Mouse (Mus musculus) layer of hippocampus, postnatal 25 days (tissue): ENCODE data around the gene Wnt6. TPM values are rescaled to one million over a fixed set of nuclear protein-coding genes. Genes with fewer than 3 reads are reported as not detected.

Source experiments
- DNase-seq, 2 experiments: peaks; one replicate each; pipeline ENCODE4 v3.0.0; 2022; ENCODE audit warnings: mixed read lengths in 2 of 2, low spot score in 1 of 2; ENCODE audit errors: extremely low spot score in 1 of 2
- total RNA-seq, 2 experiments: library from RNA; stranded (reverse); gene quantifications; 2 replicates each; pipeline ENCODE4 v1.2.3; 2021

The Wnt6 gene
- total RNA-seq, 2 experiments from 2014 or later, result 0.37 TPM; not detected in 1

GRCm38 (mm10) chr1:74773136-74773535 is 1.4 kb downstream of the Wnt6 start:
- DNase-seq, result no peak

GRCm38 (mm10) chr1:74774062-74774461 is 2.4 kb downstream of the Wnt6 start:
- DNase-seq, result no peak

GRCm38 (mm10) chr1:74775816-74776215 is 4.1 kb downstream of the Wnt6 start:
- DNase-seq, result no peak

- no peak for DNase-seq
These were observed 7.3 kb downstream of the Wnt6 start for GRCm38 (mm10) chr1:74778934-74779486.

GRCm38 (mm10) chr1:74782045-74782444 is 10.4 kb downstream of the Wnt6 start:
- no peak for DNase-seq

- no peak for DNase-seq
These were observed 11.9 kb downstream of the Wnt6 start for GRCm38 (mm10) chr1:74783554-74783953.

GRCm38 (mm10) chr1:74784041-74784759 is 12.5 kb downstream of the Wnt6 start:
- peak; percentile 42 to 61 for DNase-seq

- DNase-seq, result peak; percentile 65 to 92
These were observed 16.2 kb downstream of the Wnt6 start for GRCm38 (mm10) chr1:74787846-74788245.

- no peak for DNase-seq
These were observed 17.0 kb downstream of the Wnt6 start for GRCm38 (mm10) chr1:74788603-74789176.

- no peak for DNase-seq
These were observed 18.4 kb downstream of the Wnt6 start for GRCm38 (mm10) chr1:74790095-74790494.

- DNase-seq, result no peak
These were observed 19.6 kb downstream of the Wnt6 start, which contains the start of gene Wnt10a for GRCm38 (mm10) chr1:74791249-74791648. Gene Wnt10a, plus strand, starts transcription at chr1:74791516.

GRCm38 (mm10) chr1:74792831-74793660 is 21.4 kb downstream of the Wnt6 start:
- DNase-seq, result no peak

- no peak for DNase-seq
These were observed 22.9 kb downstream of the Wnt6 start for GRCm38 (mm10) chr1:74794487-74795144.

- no peak for DNase-seq
These were observed 23.4 kb downstream of the Wnt6 start for GRCm38 (mm10) chr1:74795145-74795529.

- no peak for DNase-seq
These were observed 25.8 kb downstream of the Wnt6 start for GRCm38 (mm10) chr1:74797459-74797858.

GRCm38 (mm10) chr1:74800424-74800888 is 28.8 kb downstream of the Wnt6 start:
- DNase-seq, result no peak

GRCm38 (mm10) chr1:74801631-74802140 is 30.0 kb downstream of the Wnt6 start:
- no peak for DNase-seq

GRCm38 (mm10) chr1:74802795-74803656 is 31.3 kb downstream of the Wnt6 start:
- peak; percentile 54 to 59 for DNase-seq

- DNase-seq, result no peak
These were observed 32.6 kb downstream of the Wnt6 start for GRCm38 (mm10) chr1:74804211-74804870.
